Comparison of ENCODE assay signal across 22 mouse cellular contexts in genomic region chr12:108414932-108415331, GRCm38 (mm10). TPM values are rescaled to one million over a fixed set of nuclear protein-coding genes. Genes with fewer than 3 reads are reported as not detected.
A peak's percentile ranks its signal among the peaks of the same experiment; 100 is the strongest.
DNase-seq lines count a peak whose midpoint lies in the region; ATAC-seq and TF ChIP-seq lines count a peak whose summit lies in the region.
"Had no signal": no experiment of that assay in that cellular context is flagged by ENCODE, and none has a peak within 500 bp of the region (broad histone marks: within the 10 kb centered on the region; RNA-seq: fewer than 3 reads in every experiment).

No protein-coding gene starts in this region.

- H3K9ac ChIP-seq in hindbrain, embryonic 16.5 days (ENCODE audit: low read depth, low read length) = no peak overlapping the region
- H3K9ac ChIP-seq in hindbrain, embryonic 13.5 days = no peak overlapping the region
- H3K9ac ChIP-seq: embryonic facial prominence, embryonic 12.5 days; forebrain, embryonic 13.5 days; forebrain, embryonic 15.5 days; forebrain, postnatal 0 days had no signal

- peak; percentile 62 to 80 for DNase-seq in cerebellum, postnatal 10 days
- DNase-seq in cerebellum, adult 2 months = no peak
- DNase-seq in left cerebral cortex, postnatal 4 days = peak; percentile 45
- DNase-seq in left cerebral cortex, postnatal 25 days (ENCODE audit: low spot score in 2 of 2) = no peak
- DNase-seq: adrenal gland, adult 8-10 months; adrenal gland, postnatal 14 days; adrenal gland, postnatal 36 days; B cell, adult 2 months; cerebellum, adult 11-12 months; cerebellum, adult 9-10 months; forebrain, postnatal 0 days had no signal

- H3K9me3 ChIP-seq in hindbrain, embryonic 16.5 days (ENCODE audit: control insufficient read depth, low read length) = no peaks in the 10 kb centered on the region
- no peaks in the 10 kb centered on the region for H3K9me3 ChIP-seq in hindbrain, embryonic 13.5 days
- H3K9me3 ChIP-seq: embryonic facial prominence, embryonic 10.5 days; embryonic facial prominence, embryonic 12.5 days; forebrain, embryonic 13.5 days; forebrain, embryonic 15.5 days had no signal

- H3K4me2 ChIP-seq in hindbrain, embryonic 16.5 days (ENCODE audit: low read length) = no peak overlapping the region
- no peak overlapping the region for H3K4me2 ChIP-seq in hindbrain, embryonic 13.5 days
- H3K4me2 ChIP-seq: embryonic facial prominence, embryonic 12.5 days; forebrain, embryonic 13.5 days; forebrain, embryonic 15.5 days had no signal

- TF ChIP-seq CTCF in cerebellum, adult 2 months (IDR thresholded peaks at IDR 0.05; ENCODE audit: borderline replicate concordance, insufficient read depth, low read depth, low read length) = no peak

- no peaks in the 10 kb centered on the region for H3K27me3 ChIP-seq in cerebellum, adult 2 months (ENCODE audit: control insufficient read depth, insufficient read depth, low read length)
- no peaks in the 10 kb centered on the region for H3K27me3 ChIP-seq in hindbrain, embryonic 16.5 days (replicated peaks; ENCODE audit: control insufficient read depth, insufficient read depth, low read length)
- no peaks in the 10 kb centered on the region for H3K27me3 ChIP-seq in hindbrain, embryonic 13.5 days
- H3K27me3 ChIP-seq: embryonic facial prominence, embryonic 12.5 days; forebrain, embryonic 13.5 days; forebrain, embryonic 15.5 days; Patski had no signal

- no peak overlapping the region for H3K27ac ChIP-seq in cerebellum, adult 2 months (ENCODE audit: insufficient read depth, low read length)
- no peak overlapping the region for H3K27ac ChIP-seq in hindbrain, embryonic 16.5 days (ENCODE audit: low read depth, low read length)
- H3K27ac ChIP-seq in hindbrain, embryonic 13.5 days = no peak overlapping the region
- H3K27ac ChIP-seq: embryonic facial prominence, embryonic 10.5 days; embryonic facial prominence, embryonic 12.5 days; forebrain, embryonic 13.5 days; forebrain, embryonic 15.5 days had no signal

- H3K36me3 ChIP-seq in hindbrain, embryonic 16.5 days (ENCODE audit: control insufficient read depth, insufficient read depth, low read length) = no peaks in the 10 kb centered on the region
- H3K36me3 ChIP-seq in hindbrain, embryonic 13.5 days = no peaks in the 10 kb centered on the region
- H3K36me3 ChIP-seq: embryonic facial prominence, embryonic 10.5 days; embryonic facial prominence, embryonic 12.5 days; forebrain, embryonic 15.5 days; G1E had no signal

- no peak for TF ChIP-seq POLR2A in cerebellum, adult 2 months (IDR thresholded peaks at IDR 0.05; ENCODE audit: borderline replicate concordance, insufficient read depth, low read length)

- no peak overlapping the region for H3K4me3 ChIP-seq in cerebellum, adult 2 months (replicated peaks; ENCODE audit: insufficient read depth, low read depth, low read length)
- H3K4me3 ChIP-seq in hindbrain, embryonic 16.5 days (ENCODE audit: low read length) = no peak overlapping the region
- H3K4me3 ChIP-seq in hindbrain, embryonic 13.5 days = no peak overlapping the region
- H3K4me3 ChIP-seq: embryonic facial prominence, embryonic 10.5 days; embryonic facial prominence, embryonic 12.5 days; forebrain, embryonic 13.5 days; forebrain, embryonic 15.5 days had no signal

- intact Hi-C loops in left cerebral cortex, postnatal 4 days (cut with DNase I) = loop anchor here (5.0 kb wide), 1 partner anchor 38 kb away; no protein-coding TSS in a partner anchor
- intact Hi-C loops in left cerebral cortex, postnatal 25 days (cut with DNase I) = no loop called here

- WGBS in cerebellum, adult 2 months = 43% methylated on average over 9 of the region's 9 CpGs
- WGBS in hindbrain, embryonic 16.5 days = 71% methylated on average over 9 of the region's 9 CpGs
- WGBS in hindbrain, embryonic 13.5 days = 86% methylated on average over 9 of the region's 9 CpGs

- peaks cover 10% of the 10 kb centered on the region for H3K4me1 ChIP-seq in cerebellum, adult 2 months (ENCODE audit: control insufficient read depth, insufficient read depth, low read length)
- peaks cover 3% of the 10 kb centered on the region; the same call in 1 of the 2 replicates for H3K4me1 ChIP-seq in hindbrain, embryonic 16.5 days (ENCODE audit: control insufficient read depth, insufficient read depth, low read depth, low read length)
- H3K4me1 ChIP-seq in hindbrain, embryonic 13.5 days (replicated peaks) = peaks cover 20% of the 10 kb centered on the region
- H3K4me1 ChIP-seq: forebrain, embryonic 15.5 days had no signal

- 0 out of 2 replicates have a peak, but pooled peaks have one; percentile 52 for ATAC-seq in hindbrain, embryonic 16.5 days
- ATAC-seq in hindbrain, embryonic 13.5 days (ENCODE audit: low FRiP score) = no peak
- ATAC-seq: activated CD4-positive, CD25-positive, alpha-beta regulatory T cell, adult 4 months; CD4-positive, CD25-positive, alpha-beta regulatory T cell, adult 4 months; forebrain, embryonic 13.5 days; forebrain, embryonic 15.5 days; forebrain, postnatal 0 days; Patski had no signal

RNA-seq across cellular contexts. Expression of gene Eml1, which starts 44.2 kb away (rescaled TPM):
- polyA plus RNA-seq in cerebellum, adult 2 months (2012; rRNA removed) = 89.7 and 93.9 TPM in 2 replicates
- 59.3 and 62.3 TPM in 2 replicates for polyA plus RNA-seq in hindbrain, embryonic 16.5 days (2015; fragmentation: Nextera tagmentation; extraction: Ambion mirVana)
- polyA plus RNA-seq in hindbrain, embryonic 13.5 days (2015; fragmentation: Nextera tagmentation; extraction: Ambion mirVana) = 58.7 and 61.9 TPM in 2 replicates
- 10 to 100 TPM; 93.3 to 99.0 TPM for total RNA-seq in left cerebral cortex, postnatal 4 days (2021)
- total RNA-seq in left cerebral cortex, postnatal 25 days (2021) = 10 to 100 TPM; 66.0 to 69.3 TPM
- total RNA-seq: CH12.LX had no signal
- polyA plus RNA-seq: G1E had no signal

Comparison
In these comparisons a context has a peak if more than half of its experiments do, and no peak if none do; other contexts are left out.
1. DNase-seq: peak in cerebellum, postnatal 10 days (2 of 2) and left cerebral cortex, postnatal 4 days (single experiment); none in cerebellum, adult 2 months (0 of 2) and left cerebral cortex, postnatal 25 days (0 of 2).